Mouse (Mus musculus) brown adipose tissue, adult 24 weeks (tissue): Measurements from ENCODE around the gene Slc16a3. TPM values are rescaled to one million over a fixed set of nuclear protein-coding genes. Genes with fewer than 3 reads are reported as not detected.

Experiments
- H3K27ac ChIP-seq: fragments of 200-500 bp; replicated peaks from 2 replicates; pipeline ENCODE4 v1.5.1; 2012; ENCODE audit warnings: low read depth, mild to moderate bottlenecking, low read length
- H3K4me1 ChIP-seq: fragments of 200-500 bp; 2 replicates; pipeline ENCODE4 v1.6.1; 2012; ENCODE audit warnings: low read length, mixed read lengths; ENCODE audit not compliant: control insufficient read depth, insufficient read depth, insufficient read length
- H3K4me3 ChIP-seq: fragments of 200-500 bp; 2 replicates; pipeline ENCODE4 v1.5.1; 2012; ENCODE audit warnings: low read depth, mild to moderate bottlenecking, low read length, moderate library complexity; ENCODE audit not compliant: insufficient read depth
- polyA plus RNA-seq: library from polyadenylated mRNA; stranded (reverse); fragments of >200 nt; gene quantifications from 2 replicates; pipeline ENCODE4 v1.2.4, GENCODE M21; 2012; ENCODE audit not compliant: missing spikeins, insufficient read depth, insufficient read length

Gene Slc16a3
- polyA plus RNA-seq, 1 experiment: 1.6 TPM

- Histone ChIP-seq H3K4me1 (peaks cover 6% of the 10 kb centered on the region; the same call in 1 of the 2 replicates), H3K4me3 (peak within 1 kb of the TSS; percentile 88), H3K27ac (no peak within 1 kb of the TSS)
These were observed 15.5 kb upstream of the Slc16a3 start, which contains the start of gene Ccdc57 for GRCm38 (mm10) chr11:120932564-120933398. Ccdc57 (minus strand) TSS chr11:120932872.

GRCm38 (mm10) chr11:120937976-120938375 lies 10.3 kb upstream of the Slc16a3 start:
- Histone ChIP-seq H3K4me3 (no peak overlapping the region), H3K4me1 (peaks cover 2% of the 10 kb centered on the region; the same call in 1 of the 2 replicates), H3K27ac (no peak overlapping the region)

- Histone ChIP-seq H3K4me3 (no peak overlapping the region), H3K4me1 (no peaks in the 10 kb centered on the region), H3K27ac (no peak overlapping the region)
These were observed 9.5 kb upstream of the Slc16a3 start for GRCm38 (mm10) chr11:120938795-120939194.

GRCm38 (mm10) chr11:120939712-120940341 lies 8.5 kb upstream of the Slc16a3 start:
- no peak overlapping the region for H3K4me3 ChIP-seq
- no peaks in the 10 kb centered on the region for H3K4me1 ChIP-seq
- H3K27ac ChIP-seq: no peak overlapping the region

GRCm38 (mm10) chr11:120940959-120941358 lies 7.3 kb upstream of the Slc16a3 start:
- no peaks in the 10 kb centered on the region for H3K4me1 ChIP-seq
- H3K27ac ChIP-seq: no peak overlapping the region
- no peak overlapping the region for H3K4me3 ChIP-seq

GRCm38 (mm10) chr11:120945266-120945665 lies 3.0 kb upstream of the Slc16a3 start:
- peaks cover 3% of the 10 kb centered on the region for H3K4me1 ChIP-seq
- H3K4me3 ChIP-seq: no peak overlapping the region
- no peak overlapping the region for H3K27ac ChIP-seq

- Histone ChIP-seq H3K4me3 (no peak overlapping the region), H3K27ac (no peak overlapping the region), H3K4me1 (peaks cover 8% of the 10 kb centered on the region)
These were observed 2.4 kb upstream of the Slc16a3 start for GRCm38 (mm10) chr11:120945926-120946325.

GRCm38 (mm10) chr11:120948861-120949851 lies 876 bp downstream of the Slc16a3 start:
- peaks cover 10% of the 10 kb centered on the region for H3K4me1 ChIP-seq
- H3K4me3 ChIP-seq: peak overlapping the region; percentile 55
- no peak overlapping the region for H3K27ac ChIP-seq

- Histone ChIP-seq H3K4me3 (no peak overlapping the region; the same call in 1 of the 2 replicates), H3K27ac (no peak overlapping the region), H3K4me1 (peaks cover 10% of the 10 kb centered on the region)
These were observed 1.6 kb downstream of the Slc16a3 start for GRCm38 (mm10) chr11:120949863-120950262.

GRCm38 (mm10) chr11:120950281-120951202 lies 2.3 kb downstream of the Slc16a3 start:
- Histone ChIP-seq H3K4me1 (peaks cover 10% of the 10 kb centered on the region), H3K4me3 (peak overlapping the region; percentile 50), H3K27ac (no peak overlapping the region)

- Histone ChIP-seq H3K4me3 (peak overlapping the region; percentile 49), H3K4me1 (peaks cover 10% of the 10 kb centered on the region), H3K27ac (no peak overlapping the region)
These were observed 3.0 kb downstream of the Slc16a3 start for GRCm38 (mm10) chr11:120951237-120951636.

GRCm38 (mm10) chr11:120951731-120952730 lies 3.8 kb downstream of the Slc16a3 start:
- Histone ChIP-seq H3K4me1 (peaks cover 10% of the 10 kb centered on the region), H3K27ac (no peak overlapping the region), H3K4me3 (no peak overlapping the region)

- no peak overlapping the region for H3K27ac ChIP-seq
- no peak overlapping the region for H3K4me3 ChIP-seq
- peaks cover 10% of the 10 kb centered on the region for H3K4me1 ChIP-seq
These were observed 6.7 kb downstream of the Slc16a3 start for GRCm38 (mm10) chr11:120954936-120955335.
